Mouse (Mus musculus): ENCODE measurements around the gene Cpsf4. TPM values are rescaled to one million over a fixed set of nuclear protein-coding genes. Genes with fewer than 3 reads are reported as not detected.
"Not testable (repeated sequence)": the region's sequence is repeated elsewhere in the genome, so short reads cannot be mapped to it uniquely, and the experiment has no call there.

The Cpsf4 gene
- 83.9 and 85.1 TPM in 2 replicates for polyA plus RNA-seq (2016; fragmentation: Nextera tagmentation; extraction: Ambion mirVana)

DNA sequence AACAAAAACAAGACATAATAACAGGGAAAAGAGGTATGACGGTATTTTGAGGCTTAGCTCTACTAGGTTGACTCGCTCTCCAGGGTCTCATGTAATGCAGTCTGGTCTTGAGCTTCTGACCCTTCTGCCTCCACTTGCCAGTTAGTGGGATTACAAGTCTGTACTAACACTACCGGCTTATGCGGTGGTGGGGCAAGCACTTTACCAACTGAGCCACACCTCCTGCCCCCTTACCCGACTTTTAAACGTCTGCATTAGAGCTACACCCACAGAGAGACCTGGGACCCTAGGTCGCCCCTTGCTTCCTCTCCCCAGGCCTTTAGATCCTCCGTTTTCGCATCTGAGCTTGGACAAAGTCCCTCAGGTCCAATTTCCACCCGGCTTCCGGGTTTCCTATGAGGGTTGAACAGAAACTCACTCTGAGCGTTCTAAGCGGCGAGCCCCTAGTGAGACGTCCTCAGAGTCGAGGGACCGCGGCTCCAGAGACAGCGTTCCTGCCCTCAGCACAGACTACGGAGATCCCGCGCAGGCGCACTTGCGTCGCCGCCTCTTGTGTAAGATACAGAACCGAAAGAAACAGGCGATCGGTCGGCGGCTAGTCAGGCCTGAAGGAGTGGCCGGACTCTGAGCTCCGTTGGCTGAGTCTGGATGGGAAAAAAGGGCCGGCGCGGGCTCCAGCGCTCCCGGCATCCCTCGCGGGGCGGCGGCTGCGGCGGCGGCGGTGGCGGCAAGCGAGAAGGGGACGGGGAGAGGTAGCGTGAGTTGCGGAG, at the start of gene Cpsf4, which contains the start of gene Ptcd1:
TSS of gene Cpsf4 (plus strand) at position 678 of the 770 bp plus-strand sequence.
TSS of gene Ptcd1 (minus strand) at position 573 of the 770 bp plus-strand sequence.
- peaks cover 26% of the 10 kb centered on the region for H3K4me1 ChIP-seq
- peak within 1 kb of the TSS; percentile 92 for H3K27ac ChIP-seq (replicated peaks)
- peak within 1 kb of the TSS; percentile 67 for H3K4me3 ChIP-seq
- peaks cover 55% of the 10 kb centered on the region for H3K36me3 ChIP-seq
- DNase-seq (ENCODE audit: low spot score) = peak; percentile 99
- H3K27me3 ChIP-seq (ENCODE audit: low read depth, poor library complexity, severe bottlenecking) = no peaks in the 10 kb centered on the region
- no peaks in the 10 kb centered on the region for H3K9me3 ChIP-seq (replicated peaks)
- under 1% methylated on average over 51 of the region's 51 CpGs for WGBS

DNA sequence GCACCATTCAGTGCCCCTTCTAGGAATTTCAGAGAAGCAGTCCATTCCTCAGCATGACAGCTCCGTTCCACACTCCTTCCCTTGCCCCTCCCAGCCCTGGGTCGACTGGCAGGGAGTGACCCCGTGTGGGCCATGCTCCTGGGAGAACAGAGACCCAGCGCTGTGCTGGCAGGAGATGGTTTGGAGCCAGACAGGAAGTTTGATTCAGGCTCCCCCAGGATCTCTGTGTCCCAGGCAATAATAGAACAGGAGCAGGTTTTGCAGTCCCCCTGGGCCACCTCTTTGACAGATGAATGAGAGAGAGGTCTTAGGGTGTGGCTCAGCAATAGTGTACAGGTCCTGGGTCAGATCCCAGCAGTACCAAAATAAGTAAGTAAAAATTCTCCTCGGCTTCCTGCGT, 49.0 kb upstream of the Cpsf4 start:
- H3K27me3 ChIP-seq (ENCODE audit: low read depth, poor library complexity, severe bottlenecking) = peaks cover 31% of the 10 kb centered on the region
- H3K9me3 ChIP-seq (replicated peaks) = peaks cover 7% of the 10 kb centered on the region; the same call in 1 of the 2 replicates
- peaks cover 5% of the 10 kb centered on the region for H3K36me3 ChIP-seq
- WGBS = 72% methylated on average over 6 of the region's 6 CpGs
- H3K4me3 ChIP-seq = no peak overlapping the region
- no peak for DNase-seq (ENCODE audit: low spot score)
- no peak overlapping the region for H3K27ac ChIP-seq (replicated peaks)
- peaks cover 14% of the 10 kb centered on the region for H3K4me1 ChIP-seq

- Histone ChIP-seq H3K4me1 (peaks cover 14% of the 10 kb centered on the region), H3K36me3 (peaks cover 10% of the 10 kb centered on the region), H3K9me3 (replicated peaks) (peaks cover 7% of the 10 kb centered on the region; the same call in 1 of the 2 replicates), H3K4me3 (no peak overlapping the region), H3K27me3 (ENCODE audit: low read depth, poor library complexity, severe bottlenecking) (peaks cover 27% of the 10 kb centered on the region), H3K27ac (replicated peaks) (no peak overlapping the region)
- WGBS = 94% methylated on average over 5 of the region's 5 CpGs
- DNase-seq (ENCODE audit: low spot score) = no peak
These were observed 48.6 kb upstream of the Cpsf4 start for GRCm38 (mm10) chr5:145118461-145118860.

- no peak for DNase-seq (ENCODE audit: low spot score)
- peaks cover 18% of the 10 kb centered on the region for H3K27me3 ChIP-seq (ENCODE audit: low read depth, poor library complexity, severe bottlenecking)
- H3K27ac ChIP-seq (replicated peaks) = no peak overlapping the region
- no peak overlapping the region for H3K4me3 ChIP-seq
- H3K9me3 ChIP-seq (replicated peaks) = peaks cover 7% of the 10 kb centered on the region; the same call in 1 of the 2 replicates
- 91% methylated on average over 2 of the region's 2 CpGs for WGBS
- H3K36me3 ChIP-seq = peaks cover 19% of the 10 kb centered on the region
- H3K4me1 ChIP-seq = peaks cover 5% of the 10 kb centered on the region
These were observed 47.6 kb upstream of the Cpsf4 start for GRCm38 (mm10) chr5:145119385-145119784.

DNA sequence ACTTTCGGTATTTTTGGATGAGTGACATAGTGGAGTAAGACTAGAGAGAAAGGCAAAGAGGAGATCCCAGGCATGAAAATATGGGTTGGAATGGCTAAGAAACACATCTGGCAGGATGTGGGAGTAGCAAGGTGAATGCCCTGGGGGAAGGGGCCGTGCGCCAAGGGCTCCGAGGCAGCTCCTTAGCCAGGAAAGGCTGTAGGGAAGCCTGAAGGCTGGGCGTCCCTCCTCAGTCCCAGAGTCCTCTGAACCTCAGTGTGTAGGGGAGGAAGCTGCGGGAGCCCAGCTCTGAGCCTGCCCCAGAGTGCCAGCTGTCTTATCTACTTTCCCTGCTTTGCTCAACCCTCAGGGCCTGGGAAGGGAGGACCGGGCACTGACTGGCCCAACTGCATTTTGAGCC, 46.1 kb upstream of the Cpsf4 start:
- H3K4me3 ChIP-seq = no peak overlapping the region
- no peak for DNase-seq (ENCODE audit: low spot score)
- 85% methylated on average over 7 of the region's 7 CpGs for WGBS
- H3K36me3 ChIP-seq = peaks cover 34% of the 10 kb centered on the region
- H3K27ac ChIP-seq (replicated peaks) = no peak overlapping the region
- H3K9me3 ChIP-seq (replicated peaks) = peaks cover 7% of the 10 kb centered on the region; the same call in 1 of the 2 replicates
- no peaks in the 10 kb centered on the region; the same call in 1 of the 2 replicates for H3K4me1 ChIP-seq
- H3K27me3 ChIP-seq (ENCODE audit: low read depth, poor library complexity, severe bottlenecking) = peaks cover 2% of the 10 kb centered on the region

DNA sequence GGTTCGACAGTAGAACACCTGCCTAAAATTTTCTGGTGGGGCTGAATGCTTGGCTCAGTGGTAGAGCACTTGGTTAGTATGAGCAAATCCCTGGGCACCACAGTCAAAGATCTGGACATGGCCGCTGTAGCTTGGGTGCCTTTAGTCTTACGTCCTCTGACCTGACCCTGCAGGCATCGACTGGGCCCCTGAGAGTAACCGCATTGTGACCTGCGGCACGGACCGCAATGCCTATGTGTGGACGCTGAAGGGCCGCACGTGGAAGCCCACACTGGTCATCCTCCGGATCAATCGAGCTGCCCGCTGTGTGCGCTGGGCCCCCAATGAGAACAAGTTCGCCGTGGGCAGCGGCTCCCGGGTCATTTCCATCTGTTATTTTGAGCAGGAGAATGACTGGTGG, 43.6 kb upstream of the Cpsf4 start:
- H3K4me1 ChIP-seq = no peaks in the 10 kb centered on the region
- no peak for DNase-seq (ENCODE audit: low spot score)
- H3K27ac ChIP-seq (replicated peaks) = no peak overlapping the region
- H3K36me3 ChIP-seq = peaks cover 59% of the 10 kb centered on the region
- 94% methylated on average over 19 of the region's 19 CpGs for WGBS
- no peaks in the 10 kb centered on the region for H3K27me3 ChIP-seq (ENCODE audit: low read depth, poor library complexity, severe bottlenecking)
- H3K9me3 ChIP-seq (replicated peaks) = peaks cover 7% of the 10 kb centered on the region; the same call in 1 of the 2 replicates
- H3K4me3 ChIP-seq = no peak overlapping the region

- H3K9me3 ChIP-seq (replicated peaks) = no peaks in the 10 kb centered on the region
- 94% methylated on average over 9 of the region's 9 CpGs for WGBS
- no peak overlapping the region for H3K27ac ChIP-seq (replicated peaks)
- H3K4me3 ChIP-seq = no peak overlapping the region
- peaks cover 91% of the 10 kb centered on the region for H3K36me3 ChIP-seq
- no peaks in the 10 kb centered on the region for H3K4me1 ChIP-seq
- H3K27me3 ChIP-seq (ENCODE audit: low read depth, poor library complexity, severe bottlenecking) = no peaks in the 10 kb centered on the region
- no peak for DNase-seq (ENCODE audit: low spot score)
These were observed 40.4 kb upstream of the Cpsf4 start for GRCm38 (mm10) chr5:145126580-145126979.

- Histone ChIP-seq H3K4me1 (no peaks in the 10 kb centered on the region), H3K36me3 (peaks cover 100% of the 10 kb centered on the region), H3K27ac (replicated peaks) (no peak overlapping the region), H3K4me3 (no peak overlapping the region), H3K27me3 (ENCODE audit: low read depth, poor library complexity, severe bottlenecking) (no peaks in the 10 kb centered on the region), H3K9me3 (replicated peaks) (no peaks in the 10 kb centered on the region)
- DNase-seq (ENCODE audit: low spot score) = no peak
- 93% methylated on average over 4 of the region's 4 CpGs for WGBS
These were observed 37.9 kb upstream of the Cpsf4 start for GRCm38 (mm10) chr5:145129124-145129523.

DNA sequence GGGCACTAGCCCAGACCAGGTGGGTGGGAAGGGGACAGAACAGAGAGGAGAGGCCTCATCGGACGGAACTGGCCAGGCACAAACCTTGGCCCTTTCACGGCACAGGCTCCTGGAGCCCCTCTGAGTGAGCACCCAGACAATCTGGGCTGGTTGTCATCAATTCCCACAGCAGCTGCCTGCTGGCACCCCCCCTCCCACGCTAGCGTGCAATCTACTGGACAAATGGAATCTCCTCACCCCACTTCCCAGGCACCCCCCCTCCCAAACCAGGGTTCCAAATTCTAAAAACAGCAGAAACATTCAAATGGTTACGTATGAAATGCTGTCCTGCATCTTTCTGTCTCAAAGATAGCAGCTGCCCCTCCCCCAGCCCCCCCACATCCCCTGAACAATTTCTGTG, 37.2 kb upstream of the Cpsf4 start:
- not testable (repeated sequence) for H3K4me1 ChIP-seq; H3K27ac ChIP-seq (replicated peaks); DNase-seq (ENCODE audit: low spot score); H3K27me3 ChIP-seq (ENCODE audit: low read depth, poor library complexity, severe bottlenecking); H3K9me3 ChIP-seq (replicated peaks); H3K4me3 ChIP-seq
- WGBS = 96% methylated on average over 4 of the region's 6 CpGs
- peaks cover 100% of the 10 kb centered on the region for H3K36me3 ChIP-seq

GRCm38 (mm10) chr5:145130191-145130590, 36.8 kb upstream of the Cpsf4 start:
- 94% methylated on average over 11 of the region's 11 CpGs for WGBS

GRCm38 (mm10) chr5:145130995-145131394, 36.0 kb upstream of the Cpsf4 start:
- WGBS = 99% methylated on average over 3 of the region's 3 CpGs
- peaks cover 100% of the 10 kb centered on the region for H3K36me3 ChIP-seq

More at GRCm38 (mm10) chr5:145130191-145130590, 36.8 kb upstream of the Cpsf4 start:
- Histone ChIP-seq H3K27ac (replicated peaks) (no peak overlapping the region), H3K4me3 (no peak overlapping the region), H3K27me3 (ENCODE audit: low read depth, poor library complexity, severe bottlenecking) (no peaks in the 10 kb centered on the region), H3K4me1 (no peaks in the 10 kb centered on the region), H3K36me3 (peaks cover 100% of the 10 kb centered on the region), H3K9me3 (replicated peaks) (no peaks in the 10 kb centered on the region)
- no peak for DNase-seq (ENCODE audit: low spot score)

GRCm38 (mm10) chr5:145133275-145133674, 33.7 kb upstream of the Cpsf4 start:
- H3K27ac ChIP-seq (replicated peaks); DNase-seq (ENCODE audit: low spot score); H3K9me3 ChIP-seq (replicated peaks); H3K4me3 ChIP-seq; H3K27me3 ChIP-seq (ENCODE audit: low read depth, poor library complexity, severe bottlenecking): not testable (repeated sequence)
- H3K4me1 ChIP-seq = peaks cover 12% of the 10 kb centered on the region
- WGBS = 92% methylated on average over 6 of the region's 6 CpGs
- peaks cover 95% of the 10 kb centered on the region for H3K36me3 ChIP-seq

More at GRCm38 (mm10) chr5:145130995-145131394, 36.0 kb upstream of the Cpsf4 start:
- Histone ChIP-seq H3K27me3 (ENCODE audit: low read depth, poor library complexity, severe bottlenecking) (no peaks in the 10 kb centered on the region), H3K27ac (replicated peaks) (no peak overlapping the region), H3K4me3 (no peak overlapping the region), H3K9me3 (replicated peaks) (no peaks in the 10 kb centered on the region), H3K4me1 (no peaks in the 10 kb centered on the region)
- DNase-seq (ENCODE audit: low spot score) = no peak

DNA sequence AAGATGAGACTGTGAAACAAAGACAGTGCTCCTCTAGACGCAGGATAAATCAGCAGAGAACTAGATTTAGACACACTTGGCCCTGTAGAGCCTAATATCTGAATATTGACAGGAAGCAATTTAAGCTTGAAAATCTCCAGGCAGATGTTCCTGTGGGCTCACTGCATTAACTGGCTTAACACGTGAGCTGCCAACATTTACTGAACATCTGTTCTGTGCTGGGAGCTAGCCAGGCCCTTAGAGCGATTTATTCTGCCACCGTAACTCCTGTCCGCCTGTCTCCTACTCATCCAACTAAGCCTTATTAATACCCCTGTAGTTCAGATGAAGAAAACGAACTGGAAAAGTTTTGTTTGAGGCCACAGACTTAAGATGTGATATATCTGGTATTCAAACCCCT, 28.2 kb upstream of the Cpsf4 start:
- Histone ChIP-seq H3K4me3 (peak overlapping the region; percentile 83), H3K27ac (replicated peaks) (peak overlapping the region; percentile 99), H3K9me3 (replicated peaks) (no peaks in the 10 kb centered on the region), H3K4me1 (peaks cover 30% of the 10 kb centered on the region), H3K36me3 (peaks cover 66% of the 10 kb centered on the region), H3K27me3 (ENCODE audit: low read depth, poor library complexity, severe bottlenecking) (no peaks in the 10 kb centered on the region)
- DNase-seq (ENCODE audit: low spot score) = no peak
- 30% methylated on average over 6 of the region's 6 CpGs for WGBS

Data from midbrain, embryonic 10.5 days (tissue).